Mouse (Mus musculus) monocyte, adult 5-6 weeks (primary cell): ENCODE data around the gene Uck2. TPM values are rescaled to one million over a fixed set of nuclear protein-coding genes. Genes with fewer than 3 reads are reported as not detected.

Experiments
- ATAC-seq: fragments of 153-309, 156-312 bp; replicated peaks from 2 replicates; pipeline ENCODE4 v1.8.0; 2017; ENCODE audit warnings: mild to moderate bottlenecking; ENCODE audit not compliant: low TSS enrichment, insufficient number of reproducible peaks, severe bottlenecking, poor library complexity, low FRiP score
- total RNA-seq: library from RNA; stranded (forward); fragments of 200-1000, 200-491, 200-594 nt; gene quantifications from 3 replicates; pipeline ENCODE4 v1.2.3, GENCODE M21; 2017

The Uck2 gene
- total RNA-seq, result 12.9 to 32.1 TPM (median 23.7 TPM) in 3 replicates

- no peak for ATAC-seq
Measured at GRCm38 (mm10) chr1:167285320-167285355, at the start of gene Uck2. Uck2 (minus strand) TSS chr1:167285320.

GRCm38 (mm10) chr1:167331106-167331505 lies 46.0 kb upstream of the Uck2 start:
- ATAC-seq, result peak; percentile 92

DNA sequence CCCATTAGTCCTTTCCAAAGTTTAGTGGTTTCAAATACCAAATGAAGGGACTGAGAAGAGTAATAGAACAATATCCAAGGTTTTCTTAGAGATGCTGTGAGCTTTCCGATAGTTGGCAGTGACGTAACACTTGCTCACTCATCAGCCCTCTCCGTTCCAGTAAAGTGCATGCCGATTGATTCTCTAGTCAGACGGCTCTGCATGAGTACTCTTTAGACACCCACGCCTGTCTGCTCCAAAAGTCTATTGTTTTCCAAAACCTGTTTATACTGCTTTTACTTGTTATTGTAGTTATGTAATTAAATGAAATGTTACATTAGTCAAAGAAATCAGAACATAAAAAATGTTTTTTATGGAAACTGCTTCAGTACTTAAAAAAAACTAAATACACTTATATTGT lies 43.7 kb upstream of the Uck2 start:
- ATAC-seq, result no peak

DNA sequence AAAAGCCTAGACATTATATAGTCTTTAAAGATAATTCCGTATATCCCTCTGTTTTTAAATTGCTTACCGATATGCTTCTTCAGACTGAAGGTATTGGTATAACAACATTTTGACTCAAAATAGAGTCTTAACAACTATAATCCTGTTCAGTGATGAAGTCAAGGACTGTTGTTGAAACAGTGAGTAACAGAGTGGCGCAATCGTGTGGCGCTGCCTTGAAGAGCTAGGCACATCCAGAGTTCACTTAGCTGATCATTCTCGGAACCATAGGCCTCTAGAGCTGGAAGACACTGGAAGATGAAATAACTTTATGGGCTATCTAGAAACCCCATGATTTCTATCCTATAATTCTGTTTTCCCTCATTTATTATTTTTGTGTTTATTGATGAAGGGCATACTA lies 36.6 kb upstream of the Uck2 start:
- no peak for ATAC-seq

DNA sequence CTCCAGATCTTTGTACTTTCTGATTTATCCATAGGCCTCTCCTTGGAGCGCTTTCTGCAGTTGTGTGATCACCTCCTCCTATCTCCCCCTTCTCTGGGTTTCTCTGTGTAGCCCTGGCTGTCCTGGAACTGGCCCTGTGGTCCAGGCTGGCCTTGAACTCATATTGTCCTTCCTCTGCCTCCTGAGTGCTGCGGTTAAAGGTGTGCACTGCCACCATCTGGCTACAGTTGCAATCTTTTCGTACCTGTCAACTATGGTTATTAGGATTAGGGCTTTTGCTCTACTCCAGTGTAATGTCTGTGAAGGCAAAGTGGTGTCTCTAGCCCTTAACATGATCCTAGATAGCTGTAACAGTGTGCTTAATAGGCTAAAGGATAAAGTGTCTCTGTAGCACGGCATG lies 28.1 kb upstream of the Uck2 start:
- ATAC-seq, result no peak

- no peak for ATAC-seq
Measured at GRCm38 (mm10) chr1:167312367-167312766, 27.2 kb upstream of the Uck2 start.

- ATAC-seq, result peak; percentile 93
Measured at GRCm38 (mm10) chr1:167308261-167309054, 23.3 kb upstream of the Uck2 start, which contains the start of gene Tmco1. Tmco1 (plus strand) TSS chr1:167308378.

DNA sequence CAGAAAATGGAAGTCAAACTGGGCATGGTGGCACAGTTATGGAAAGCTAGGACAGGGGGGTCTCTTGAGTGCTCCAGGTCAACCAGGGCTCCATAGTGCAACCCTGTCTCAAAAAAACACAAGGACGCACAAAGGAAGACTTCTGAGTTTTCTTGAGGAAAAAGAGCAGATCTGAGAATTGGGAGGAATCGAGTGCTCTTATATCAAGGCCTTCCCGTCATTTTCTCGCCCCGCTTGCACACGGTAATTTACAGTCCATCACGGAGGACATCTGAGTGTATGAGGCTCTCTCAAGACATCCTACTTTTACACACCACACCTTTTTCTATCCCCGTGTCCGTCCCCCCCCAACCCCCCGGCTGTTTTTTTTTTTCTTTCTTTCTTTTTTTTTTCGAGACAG lies 22.6 kb upstream of the Uck2 start:
- no peak for ATAC-seq

DNA sequence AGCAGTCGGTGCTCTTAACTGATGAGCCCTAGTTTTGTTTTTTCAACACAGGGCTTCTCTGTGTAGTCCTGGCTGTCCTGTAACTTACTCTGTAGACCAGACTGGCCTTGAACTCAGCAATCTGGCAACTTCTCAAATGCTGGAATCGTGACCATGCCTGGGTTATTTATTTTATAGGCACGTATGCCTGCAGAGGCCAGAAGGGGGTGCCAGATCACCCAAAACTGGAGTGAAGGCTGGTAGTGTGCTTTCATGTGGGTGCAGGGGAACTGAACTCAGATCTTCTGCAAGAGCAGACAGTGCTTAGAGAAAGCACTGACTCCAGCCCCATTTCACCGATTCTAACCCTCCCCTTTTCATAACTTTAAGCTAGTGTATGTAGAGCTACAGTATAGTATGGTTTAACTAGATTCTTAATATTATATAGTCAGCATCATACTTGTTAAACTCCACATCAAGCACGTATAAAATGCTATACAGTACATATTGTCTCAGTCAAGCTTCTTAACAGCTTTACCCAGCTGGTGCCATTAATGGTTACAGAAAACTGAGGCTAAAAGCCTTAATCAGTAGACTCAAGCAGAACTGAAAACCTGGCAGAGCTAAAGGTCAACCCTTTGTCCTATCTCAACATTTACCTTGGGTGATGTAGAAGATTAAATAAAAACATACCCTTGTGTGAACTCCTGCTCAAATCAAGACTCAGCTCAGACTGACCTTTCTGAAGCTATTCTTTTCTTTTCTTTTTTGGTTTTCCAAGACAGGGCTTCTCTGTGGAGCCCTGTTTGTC lies 21.5 kb upstream of the Uck2 start:
- ATAC-seq, result peak; percentile 75

GRCm38 (mm10) chr1:167305501-167306137 lies 20.5 kb upstream of the Uck2 start:
- no peak for ATAC-seq

DNA sequence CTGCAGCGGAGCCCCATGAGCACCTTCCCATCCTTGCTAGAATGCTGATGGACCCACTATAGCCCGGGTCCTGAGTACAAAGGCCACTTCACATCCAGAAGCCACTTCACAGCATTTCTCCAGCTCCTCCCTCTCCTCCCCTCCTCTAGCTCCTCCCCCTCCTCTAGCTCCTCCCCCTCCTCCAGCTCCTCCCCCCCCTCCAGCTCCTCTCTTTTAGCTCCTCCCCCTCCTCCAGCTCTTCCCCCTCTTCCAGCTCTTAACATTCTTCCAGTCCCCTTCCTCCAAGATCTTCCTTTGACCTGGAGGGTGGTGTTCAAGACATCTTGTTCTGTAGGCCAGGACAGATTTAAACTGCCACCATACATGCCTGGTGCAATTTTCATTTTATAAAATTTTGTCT lies 15.0 kb upstream of the Uck2 start:
- no peak for ATAC-seq

DNA sequence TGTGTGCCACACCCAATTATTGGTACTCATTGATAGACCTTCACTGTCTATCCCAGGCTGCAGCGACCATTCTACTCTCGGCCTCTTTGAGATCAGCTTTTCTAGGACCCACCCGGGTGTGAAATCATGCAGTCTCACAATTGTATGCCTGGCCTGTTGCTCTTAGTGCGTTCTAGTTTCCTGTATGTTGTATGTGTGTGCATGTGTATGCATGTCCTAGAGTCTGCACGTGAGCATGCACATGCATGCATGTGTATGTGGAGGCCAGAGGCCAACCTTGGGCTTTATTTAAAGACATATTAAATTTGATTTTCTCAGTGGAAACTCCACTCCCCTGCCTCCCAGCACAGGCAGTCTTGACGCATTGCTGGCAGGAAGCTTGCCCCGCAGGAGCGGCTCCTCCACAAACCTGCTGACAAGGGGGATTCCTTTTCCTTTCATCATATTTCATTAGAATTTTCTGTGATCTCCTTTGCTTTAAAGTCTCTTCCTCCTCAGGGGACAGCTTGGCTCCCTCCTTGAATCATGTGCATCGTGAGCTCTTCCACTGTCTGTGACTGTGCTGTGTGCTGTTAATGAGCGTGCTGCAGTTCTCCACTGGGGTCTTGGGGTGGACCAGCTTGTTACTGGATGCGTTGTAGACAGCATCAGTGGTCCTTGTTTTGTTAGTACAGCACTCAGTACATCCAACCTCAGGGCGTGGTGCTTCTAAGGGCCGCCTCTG lies 10.7 kb upstream of the Uck2 start:
- ATAC-seq, result no peak

GRCm38 (mm10) chr1:167292447-167292846 lies 7.3 kb upstream of the Uck2 start:
- no peak for ATAC-seq

DNA sequence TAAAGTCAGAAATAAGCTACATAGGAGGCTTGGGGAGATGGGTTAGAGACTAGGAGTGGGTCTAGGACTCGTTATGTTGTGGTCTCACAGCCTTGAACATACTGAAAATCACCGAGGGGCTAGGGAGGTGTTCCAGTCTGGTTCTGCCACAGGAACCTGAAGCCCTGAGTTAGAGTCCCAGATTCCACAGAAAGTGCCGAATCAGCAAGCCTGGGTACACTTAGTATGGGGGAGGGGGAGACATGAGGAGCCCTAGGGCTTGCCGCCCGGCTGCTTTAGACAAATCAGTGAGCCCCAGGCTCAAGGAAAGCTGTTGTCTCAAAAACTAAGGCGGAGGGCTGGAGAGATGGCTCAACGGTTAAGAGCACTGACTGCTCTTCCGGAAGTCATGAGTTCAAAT lies 6.5 kb upstream of the Uck2 start:
- no peak for ATAC-seq

DNA sequence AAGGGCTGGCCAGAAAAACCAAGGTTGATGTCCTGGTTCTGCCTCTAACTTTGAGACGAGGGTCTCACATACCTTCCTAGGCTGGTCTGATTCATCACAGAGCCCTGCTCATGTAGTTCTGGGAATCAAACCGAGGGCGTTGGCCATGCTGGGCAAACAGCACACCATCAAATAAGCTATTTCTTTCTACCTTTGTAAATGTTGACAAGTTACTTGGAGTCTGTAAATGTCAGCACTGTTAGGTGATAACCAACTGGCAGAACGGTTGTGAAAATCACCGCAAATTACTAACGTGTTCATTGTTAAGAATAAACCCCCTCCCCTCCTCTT lies 5.1 kb upstream of the Uck2 start:
- no peak for ATAC-seq

DNA sequence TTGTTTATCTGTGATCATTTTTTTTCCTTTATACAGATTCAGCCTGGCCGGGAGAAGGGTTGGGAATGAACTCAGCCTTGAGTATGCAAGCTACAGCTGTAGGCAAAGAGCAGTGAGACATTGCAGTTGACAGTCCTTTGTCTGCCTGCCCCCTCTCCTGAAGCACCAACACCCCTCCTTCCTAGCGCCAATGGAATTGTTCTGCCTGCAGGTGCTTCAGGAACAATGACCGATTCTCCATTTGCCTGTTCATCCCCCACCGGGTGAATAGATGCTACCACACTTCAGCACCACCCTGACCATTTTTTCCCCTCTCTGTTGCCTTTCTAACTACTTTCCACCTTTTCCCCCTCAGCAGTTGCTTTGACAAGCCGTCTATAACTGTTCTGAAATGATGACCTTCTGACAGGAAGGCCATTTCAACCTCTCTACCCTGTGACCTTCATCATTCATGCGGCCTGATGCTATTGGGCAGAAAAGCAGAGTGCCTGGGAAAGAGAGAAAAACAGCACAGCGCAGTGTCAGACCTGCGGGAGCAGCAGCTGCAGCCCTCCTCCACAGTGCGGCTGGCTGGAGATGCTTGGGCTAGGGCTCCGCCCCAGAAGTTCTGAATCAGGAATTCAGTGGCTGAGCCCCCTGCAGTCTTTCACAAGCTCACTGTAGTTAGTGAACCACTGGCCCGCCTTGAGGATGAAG lies 4.6 kb upstream of the Uck2 start:
- ATAC-seq, result no peak

DNA sequence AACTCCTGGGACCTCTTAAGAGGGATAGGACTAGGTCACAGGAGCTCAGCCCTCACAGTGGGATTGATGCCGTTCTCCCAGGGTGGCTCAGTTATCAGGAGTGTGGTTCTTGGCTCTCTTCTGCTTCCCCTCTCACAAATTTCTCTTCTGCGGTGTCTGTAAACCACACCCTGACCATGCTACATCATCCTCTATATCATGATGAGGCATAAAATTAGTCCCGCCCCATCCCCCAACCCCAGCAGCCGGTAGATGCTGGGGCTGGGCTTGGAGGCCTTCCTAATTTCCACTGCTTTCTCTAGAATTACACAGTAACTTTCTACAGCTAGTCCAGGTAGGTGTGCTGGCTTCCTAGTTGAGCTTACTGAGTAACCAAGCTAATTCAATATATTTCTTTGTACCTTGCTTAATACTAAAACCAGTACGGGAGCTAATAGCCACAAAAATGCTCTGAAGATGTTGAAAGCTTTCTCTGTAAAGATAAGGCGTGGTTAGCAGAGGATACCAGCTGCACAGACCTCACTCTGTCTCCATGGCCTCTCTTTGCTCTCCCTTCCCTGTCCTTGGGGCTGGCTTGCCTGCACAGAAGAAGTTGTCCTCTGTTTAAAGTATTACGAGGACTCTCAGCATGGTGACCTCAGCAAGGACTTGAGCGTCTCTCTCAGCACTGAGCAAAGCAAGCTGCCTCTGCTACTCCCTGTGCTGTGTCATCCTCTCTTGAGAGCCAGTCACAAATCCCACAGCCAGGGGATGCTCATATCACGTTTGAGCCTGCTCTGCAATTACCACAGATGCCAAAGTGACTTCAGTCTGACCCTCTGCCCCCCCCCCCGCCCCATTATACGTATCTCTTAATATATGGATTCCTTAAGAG lies 3.8 kb upstream of the Uck2 start:
- ATAC-seq, result peak; percentile 54; the same call in 1 of the 2 replicates

DNA sequence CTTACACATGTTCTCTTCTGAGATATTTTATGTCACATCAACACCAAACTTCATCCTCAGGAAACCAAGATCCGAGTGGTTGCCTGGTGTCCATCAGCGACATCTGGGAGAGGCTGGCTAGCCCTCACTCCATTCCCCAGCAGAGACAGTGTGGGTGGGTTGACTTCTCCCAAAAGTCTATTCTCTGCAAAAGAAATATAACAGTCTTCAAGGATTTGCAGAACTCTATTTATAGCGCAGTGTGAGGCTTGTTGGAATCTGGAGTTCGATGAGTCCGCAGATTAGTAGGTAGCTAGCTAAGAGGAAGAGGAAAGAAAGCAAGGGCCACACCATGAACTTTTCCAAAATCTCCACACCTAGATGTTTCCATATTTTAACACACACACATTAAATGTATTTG lies 2.0 kb upstream of the Uck2 start:
- no peak for ATAC-seq
